Mouse (Mus musculus): Measurements from ENCODE around the gene Prmt1. TPM values are rescaled to one million over a fixed set of nuclear protein-coding genes. Genes with fewer than 3 reads are reported as not detected.

Prmt1 gene
- polyA plus RNA-seq, 1 experiment from 2014 or later: 623 TPM

- Histone ChIP-seq H3K36me3 (no peaks in the 10 kb centered on the region), H3K27me3 (no peaks in the 10 kb centered on the region)
- 82% methylated on average over 9 of the region's 9 CpGs for WGBS
Measured at GRCm38 (mm10) chr7:45020225-45020624, 33.9 kb upstream of the Prmt1 start.

GRCm38 (mm10) chr7:45019031-45019571, 32.7 kb upstream of the Prmt1 start:
- no peaks in the 10 kb centered on the region for H3K27me3 ChIP-seq
- H3K4me3 ChIP-seq: no peak overlapping the region; the same call in 1 of the 2 replicates
- H3K4me1 ChIP-seq (replicated peaks): peaks cover 38% of the 10 kb centered on the region
- ATAC-seq (ENCODE audit: low read depth): no peak
- 0 out of 2 replicates have a peak overlapping the region, but pooled peaks have one; percentile 73 for H3K9ac ChIP-seq
- no peaks in the 10 kb centered on the region for H3K9me3 ChIP-seq
- no peaks in the 10 kb centered on the region for H3K36me3 ChIP-seq
- H3K27ac ChIP-seq (replicated peaks): no peak overlapping the region
- peak overlapping the region; percentile 78 for H3K4me2 ChIP-seq
- WGBS: 43% methylated on average over 8 of the region's 8 CpGs

More at GRCm38 (mm10) chr7:45020225-45020624, 33.9 kb upstream of the Prmt1 start:
- no peak overlapping the region for H3K4me3 ChIP-seq
- H3K9ac ChIP-seq: no peak overlapping the region
- H3K9me3 ChIP-seq: no peaks in the 10 kb centered on the region
- no peak for ATAC-seq (ENCODE audit: low read depth)
- H3K27ac ChIP-seq (replicated peaks): no peak overlapping the region
- no peak overlapping the region for H3K4me2 ChIP-seq
- peaks cover 28% of the 10 kb centered on the region for H3K4me1 ChIP-seq (replicated peaks)

- ATAC-seq (ENCODE audit: low read depth): peak; percentile 79
- H3K4me1 ChIP-seq (replicated peaks): peaks cover 51% of the 10 kb centered on the region
- H3K9me3 ChIP-seq: no peaks in the 10 kb centered on the region
- WGBS: under 1% methylated on average over 36 of the region's 36 CpGs
- peak within 1 kb of the TSS; percentile 73 for H3K9ac ChIP-seq
- peak within 1 kb of the TSS; percentile 78 for H3K4me2 ChIP-seq
- peaks cover 12% of the 10 kb centered on the region for H3K36me3 ChIP-seq
- peak within 1 kb of the TSS; percentile 80 for H3K4me3 ChIP-seq
- no peaks in the 10 kb centered on the region for H3K27me3 ChIP-seq
- H3K27ac ChIP-seq (replicated peaks): peak within 1 kb of the TSS; percentile 90
Measured at GRCm38 (mm10) chr7:45017242-45018061, 31.1 kb upstream of the Prmt1 start, which contains the start of gene Rras. Gene Rras (plus strand): TSS chr7:45017961.

- Histone ChIP-seq H3K36me3 (peaks cover 19% of the 10 kb centered on the region), H3K27me3 (no peaks in the 10 kb centered on the region), H3K27ac (replicated peaks) (peak overlapping the region; percentile 90), H3K9ac (peak overlapping the region; percentile 60), H3K4me3 (peak overlapping the region; percentile 80), H3K9me3 (no peaks in the 10 kb centered on the region), H3K4me2 (peak overlapping the region; percentile 78), H3K4me1 (replicated peaks) (peaks cover 51% of the 10 kb centered on the region)
- 4% methylated on average over 4 of the region's 4 CpGs for WGBS
- no peak for ATAC-seq (ENCODE audit: low read depth)
Measured at GRCm38 (mm10) chr7:45016761-45017160, 30.4 kb upstream of the Prmt1 start.

- H3K4me2 ChIP-seq: peak within 1 kb of the TSS; percentile 78
- H3K4me1 ChIP-seq (replicated peaks): peaks cover 51% of the 10 kb centered on the region
- peak within 1 kb of the TSS; percentile 80 for H3K4me3 ChIP-seq
- under 1% methylated on average over 67 of the region's 69 CpGs for WGBS
- ATAC-seq (ENCODE audit: low read depth): peak; percentile 94
- peak within 1 kb of the TSS; percentile 87 for H3K9ac ChIP-seq
- H3K27ac ChIP-seq (replicated peaks): peak within 1 kb of the TSS; percentile 90
- H3K36me3 ChIP-seq: peaks cover 25% of the 10 kb centered on the region
- H3K27me3 ChIP-seq: no peaks in the 10 kb centered on the region
- no peaks in the 10 kb centered on the region for H3K9me3 ChIP-seq
Measured at GRCm38 (mm10) chr7:45015957-45016612, 29.7 kb upstream of the Prmt1 start, which contains the start of gene Scaf1. Gene Scaf1 (minus strand): TSS chr7:45016363.

- Histone ChIP-seq H3K4me3 (peak overlapping the region; percentile 80), H3K27me3 (no peaks in the 10 kb centered on the region), H3K4me1 (replicated peaks) (peaks cover 51% of the 10 kb centered on the region), H3K27ac (replicated peaks) (peak overlapping the region; percentile 83), H3K9me3 (no peaks in the 10 kb centered on the region), H3K36me3 (peaks cover 31% of the 10 kb centered on the region), H3K4me2 (peak overlapping the region; percentile 77), H3K9ac (peak overlapping the region; percentile 87)
- no peak for ATAC-seq (ENCODE audit: low read depth)
- 3% methylated on average over 20 of the region's 20 CpGs for WGBS
Measured at GRCm38 (mm10) chr7:45015344-45015956, 29.1 kb upstream of the Prmt1 start.

- peak overlapping the region; percentile 77; the same call in 1 of the 2 replicates for H3K4me2 ChIP-seq
- whole genome bisulfite sequencing: 96% methylated on average over 3 of the region's 3 CpGs
- peaks cover 44% of the 10 kb centered on the region for H3K36me3 ChIP-seq
- peaks cover 50% of the 10 kb centered on the region for H3K4me1 ChIP-seq (replicated peaks)
- H3K9ac ChIP-seq: no peak overlapping the region
- no peaks in the 10 kb centered on the region for H3K9me3 ChIP-seq
- no peak overlapping the region for H3K27ac ChIP-seq (replicated peaks)
- no peak for ATAC-seq (ENCODE audit: low read depth)
- no peaks in the 10 kb centered on the region for H3K27me3 ChIP-seq
- H3K4me3 ChIP-seq: no peak overlapping the region
Measured at GRCm38 (mm10) chr7:45014096-45014451, 27.7 kb upstream of the Prmt1 start.

- H3K27me3 ChIP-seq: no peaks in the 10 kb centered on the region
- no peak overlapping the region for H3K4me3 ChIP-seq
- no peak for ATAC-seq (ENCODE audit: low read depth)
- H3K4me2 ChIP-seq: no peak overlapping the region
- H3K9me3 ChIP-seq: no peaks in the 10 kb centered on the region
- no peak overlapping the region for H3K27ac ChIP-seq (replicated peaks)
- WGBS: 94% methylated on average over 16 of the region's 16 CpGs
- no peak overlapping the region for H3K9ac ChIP-seq
- peaks cover 50% of the 10 kb centered on the region for H3K36me3 ChIP-seq
- H3K4me1 ChIP-seq (replicated peaks): peaks cover 45% of the 10 kb centered on the region
Measured at GRCm38 (mm10) chr7:45013366-45014095, 27.2 kb upstream of the Prmt1 start.

GRCm38 (mm10) chr7:45012824-45013223, 26.5 kb upstream of the Prmt1 start:
- Histone ChIP-seq H3K4me3 (no peak overlapping the region), H3K36me3 (peaks cover 57% of the 10 kb centered on the region), H3K4me2 (no peak overlapping the region), H3K27ac (replicated peaks) (no peak overlapping the region), H3K27me3 (no peaks in the 10 kb centered on the region), H3K4me1 (replicated peaks) (peaks cover 39% of the 10 kb centered on the region), H3K9ac (no peak overlapping the region), H3K9me3 (no peaks in the 10 kb centered on the region)
- WGBS: 91% methylated on average over 4 of the region's 4 CpGs
- no peak for ATAC-seq (ENCODE audit: low read depth)

- no peak for ATAC-seq (ENCODE audit: low read depth)
- H3K9ac ChIP-seq: no peak overlapping the region
- H3K9me3 ChIP-seq: no peaks in the 10 kb centered on the region
- 98% methylated on average over 6 of the region's 6 CpGs for WGBS
- H3K4me3 ChIP-seq: no peak overlapping the region
- no peak overlapping the region for H3K27ac ChIP-seq (replicated peaks)
- H3K36me3 ChIP-seq: peaks cover 65% of the 10 kb centered on the region
- peaks cover 31% of the 10 kb centered on the region for H3K4me1 ChIP-seq (replicated peaks)
- no peak overlapping the region for H3K4me2 ChIP-seq
- H3K27me3 ChIP-seq: no peaks in the 10 kb centered on the region
Measured at GRCm38 (mm10) chr7:45012011-45012410, 25.6 kb upstream of the Prmt1 start.

- ATAC-seq (ENCODE audit: low read depth): no peak
- Histone ChIP-seq H3K9me3 (no peaks in the 10 kb centered on the region), H3K4me3 (no peak overlapping the region), H3K9ac (no peak overlapping the region), H3K36me3 (peaks cover 98% of the 10 kb centered on the region), H3K4me2 (no peak overlapping the region), H3K4me1 (replicated peaks) (peaks cover 6% of the 10 kb centered on the region; the same call in 1 of the 2 replicates), H3K27me3 (no peaks in the 10 kb centered on the region), H3K27ac (replicated peaks) (no peak overlapping the region)
- WGBS: 95% methylated on average over 19 of the region's 19 CpGs
Measured at GRCm38 (mm10) chr7:45008411-45008810, 22.0 kb upstream of the Prmt1 start.
